Mouse (Mus musculus): Measurements from ENCODE around the gene Vmn1r157.
"Not testable (repeated sequence)": the region's sequence is repeated elsewhere in the genome, so short reads cannot be mapped to it uniquely, and the experiment has no call there.

- TF ChIP-seq CTCF, EP300 (IDR thresholded peaks at IDR 0.05; ENCODE audit: low read depth): not testable (repeated sequence)
Measured at GRCm38 (mm10) chr7:22790682-22791081, 29.2 kb downstream of the Vmn1r157 start, which contains the start of gene Vmn1r158.
